Mouse (Mus musculus): ENCODE measurements around the gene Pcca.

- TF ChIP-seq CTCF (IDR thresholded peaks at IDR 0.05; ENCODE audit: control insufficient read depth, insufficient read depth, insufficient read length): no peak
- TF ChIP-seq MAX (IDR thresholded peaks at IDR 0.05): no peak
- no peak for TF ChIP-seq USF1 (IDR thresholded peaks at IDR 0.05; ENCODE audit: low read depth)
- TF ChIP-seq MYOG (IDR thresholded peaks at IDR 0.05; ENCODE audit: control insufficient read depth, extremely low read depth, insufficient read length): no peak
- no peak for TF ChIP-seq MYOD1 (IDR thresholded peaks at IDR 0.05; ENCODE audit: control insufficient read depth, insufficient read length, low read depth)
- no peak for TF ChIP-seq FOSL1 (IDR thresholded peaks at IDR 0.05; ENCODE audit: insufficient read depth, low read length, poor library complexity, severe bottlenecking)
Observed at GRCm38 (mm10) chr14:122648214-122648613, 114.1 kb downstream of the Pcca start.

All from C2C12 (cell line).